Comparison of ENCODE assay signal across 18 mouse cellular contexts in genomic region chr8:75137536-75137935, GRCm38 (mm10). TPM values are rescaled to one million over a fixed set of nuclear protein-coding genes. Genes with fewer than 3 reads are reported as not detected.
DNase-seq lines count a peak whose midpoint lies in the region; ATAC-seq lines count a peak whose summit lies in the region.
"Had no signal": no experiment of that assay in that cellular context is flagged by ENCODE, and none has a peak within 500 bp of the region (broad histone marks: within the 10 kb centered on the region; RNA-seq: fewer than 3 reads in every experiment).

No protein-coding gene starts in this region.

- 0 out of 2 replicates have a peak, but pooled peaks have one; percentile 32 for ATAC-seq in forebrain, embryonic 16.5 days
- peak; percentile 27; the same call in 1 of the 2 replicates for ATAC-seq in lung, embryonic 15.5 days (ENCODE audit: borderline replicate concordance, extremely low read depth, low FRiP score, low TSS enrichment)
- no peak for ATAC-seq in granulocyte monocyte progenitor cell, adult 5-6 weeks (replicated peaks; ENCODE audit: poor library complexity, severe bottlenecking)
- ATAC-seq: forebrain, embryonic 13.5 days; liver, postnatal 0 days had no signal

- no peaks in the 10 kb centered on the region for H3K9me3 ChIP-seq in forebrain, embryonic 16.5 days (ENCODE audit: control insufficient read depth, low read length)
- no peaks in the 10 kb centered on the region for H3K9me3 ChIP-seq in forebrain, embryonic 10.5 days
- no peaks in the 10 kb centered on the region for H3K9me3 ChIP-seq in lung, embryonic 15.5 days
- H3K9me3 ChIP-seq: forebrain, embryonic 13.5 days; heart, embryonic 12.5 days; limb, embryonic 15.5 days had no signal

- H3K4me3 ChIP-seq in forebrain, embryonic 16.5 days (replicated peaks; ENCODE audit: low read length), result no peak overlapping the region
- no peak overlapping the region for H3K4me3 ChIP-seq in forebrain, embryonic 10.5 days
- H3K4me3 ChIP-seq in lung, embryonic 15.5 days, result no peak overlapping the region
- H3K4me3 ChIP-seq: forebrain, embryonic 13.5 days; heart, embryonic 12.5 days; limb, embryonic 15.5 days had no signal

- H3K36me3 ChIP-seq in forebrain, embryonic 16.5 days (ENCODE audit: control insufficient read depth, insufficient read depth), result no peaks in the 10 kb centered on the region
- H3K36me3 ChIP-seq in forebrain, embryonic 10.5 days (replicated peaks), result peaks cover 12% of the 10 kb centered on the region; the same call in 1 of the 2 replicates
- H3K36me3 ChIP-seq in lung, embryonic 15.5 days, result no peaks in the 10 kb centered on the region
- H3K36me3 ChIP-seq: heart, embryonic 12.5 days; limb, embryonic 15.5 days had no signal

- no peaks in the 10 kb centered on the region for H3K27me3 ChIP-seq in forebrain, embryonic 16.5 days (replicated peaks; ENCODE audit: control insufficient read depth, insufficient read depth, low read length)
- no peaks in the 10 kb centered on the region for H3K27me3 ChIP-seq in forebrain, embryonic 10.5 days (ENCODE audit: poor library complexity, severe bottlenecking)
- H3K27me3 ChIP-seq in lung, embryonic 15.5 days, result no peaks in the 10 kb centered on the region
- H3K27me3 ChIP-seq: forebrain, embryonic 13.5 days; heart, embryonic 12.5 days; limb, embryonic 15.5 days had no signal

- no peak overlapping the region for H3K9ac ChIP-seq in forebrain, embryonic 16.5 days (replicated peaks; ENCODE audit: low read depth, low read length)
- no peak overlapping the region for H3K9ac ChIP-seq in lung, embryonic 15.5 days
- H3K9ac ChIP-seq: forebrain, embryonic 13.5 days; heart, embryonic 12.5 days; limb, embryonic 15.5 days; liver, postnatal 0 days had no signal

- H3K4me2 ChIP-seq in forebrain, embryonic 16.5 days (ENCODE audit: low read length), result no peak overlapping the region
- H3K4me2 ChIP-seq in lung, embryonic 15.5 days, result no peak overlapping the region
- H3K4me2 ChIP-seq: forebrain, embryonic 13.5 days; heart, embryonic 12.5 days; limb, embryonic 15.5 days had no signal

- H3K27ac ChIP-seq in forebrain, embryonic 16.5 days (ENCODE audit: low read length), result no peak overlapping the region
- H3K27ac ChIP-seq in forebrain, embryonic 10.5 days, result no peak overlapping the region
- no peak overlapping the region for H3K27ac ChIP-seq in lung, embryonic 15.5 days
- H3K27ac ChIP-seq: forebrain, embryonic 13.5 days; limb, embryonic 15.5 days; stomach, postnatal 0 days had no signal

- peaks cover 5% of the 10 kb centered on the region; the same call in 1 of the 2 replicates for H3K4me1 ChIP-seq in forebrain, embryonic 16.5 days (replicated peaks; ENCODE audit: control insufficient read depth, insufficient read depth, low read length)
- H3K4me1 ChIP-seq in forebrain, embryonic 10.5 days, result peaks cover 6% of the 10 kb centered on the region; the same call in 1 of the 2 replicates
- H3K4me1 ChIP-seq in lung, embryonic 15.5 days, result peaks cover 20% of the 10 kb centered on the region
- H3K4me1 ChIP-seq: limb, embryonic 15.5 days had no signal

- whole genome bisulfite sequencing in forebrain, embryonic 16.5 days, result 44% methylated on average over 3 of the region's 3 CpGs
- WGBS in forebrain, embryonic 10.5 days, result 67% methylated on average over 3 of the region's 3 CpGs
- 80% methylated on average over 3 of the region's 3 CpGs for WGBS in lung, embryonic 15.5 days

- DNase-seq in forebrain, embryonic 10.5 days (ENCODE audit: extremely low spot score, low spot score), result no peak
- no peak for DNase-seq in lung, postnatal 10 days
- DNase-seq in layer of hippocampus, postnatal 36 days, result peak; percentile 14 to 25
- peak; percentile 46 to 49 for DNase-seq in right cerebral cortex, adult 2 months (ENCODE audit: low spot score in 2 of 2)
- DNase-seq in cerebellum, adult 11 months, result no peak
- DNase-seq: adrenal gland, postnatal 14 days; cerebellum, adult 9-11 months; embryo, embryonic 11 days; gastrocnemius, postnatal 25 days; liver, postnatal 0 days; spleen, adult 18-20 months had no signal

RNA-seq across cellular contexts. Expression of gene Mcm5, which starts 28.2 kb away (rescaled TPM):
- polyA plus RNA-seq in forebrain, embryonic 16.5 days (2015; fragmentation: Nextera tagmentation; extraction: Ambion mirVana), result 61.9 and 67.1 TPM in 2 replicates
- 360 and 365 TPM in 2 replicates for polyA plus RNA-seq in forebrain, embryonic 10.5 days (2016; fragmentation: Nextera tagmentation; extraction: Ambion mirVana)
- 206 and 212 TPM in 2 replicates for polyA plus RNA-seq in lung, embryonic 15.5 days (2015; fragmentation: Nextera tagmentation; extraction: Ambion mirVana)
- total RNA-seq in layer of hippocampus, postnatal 36 days (2021), result 1 to 10 TPM; 6.0 TPM
- 200 and 228 TPM in 2 replicates for total RNA-seq in granulocyte monocyte progenitor cell, adult 5-6 weeks (2014; fragmentation: Nextera tagmentation)
- total RNA-seq in granulocyte monocyte progenitor cell, adult 5-6 weeks (2017), result 271 and 288 TPM in 2 replicates

RNA-seq across cellular contexts. Expression of gene Hmox1, which starts 44.1 kb away (rescaled TPM):
- polyA plus RNA-seq in forebrain, embryonic 16.5 days (2015; fragmentation: Nextera tagmentation; extraction: Ambion mirVana), result 8.2 TPM in 2 replicates
- polyA plus RNA-seq in forebrain, embryonic 10.5 days (2016; fragmentation: Nextera tagmentation; extraction: Ambion mirVana), result 19.7 and 23.2 TPM in 2 replicates
- 38.2 and 39.0 TPM in 2 replicates for polyA plus RNA-seq in lung, embryonic 15.5 days (2015; fragmentation: Nextera tagmentation; extraction: Ambion mirVana)
- total RNA-seq in layer of hippocampus, postnatal 36 days (2021), result 1 to 10 TPM; 5.2 to 7.9 TPM
- total RNA-seq in granulocyte monocyte progenitor cell, adult 5-6 weeks (2014; fragmentation: Nextera tagmentation), result 2.5 and 7.4 TPM in 2 replicates
- total RNA-seq in granulocyte monocyte progenitor cell, adult 5-6 weeks (2017), result 1.4 and 2.2 TPM in 2 replicates

Comparison
In these comparisons a context has a peak if more than half of its experiments do, and no peak if none do; other contexts are left out.
1. DNase-seq: peak in layer of hippocampus, postnatal 36 days (2 of 2) and right cerebral cortex, adult 2 months (2 of 2); none in forebrain, embryonic 10.5 days (single experiment), lung, postnatal 10 days (single experiment) and cerebellum, adult 11 months (single experiment).